Mouse (Mus musculus): Measurements from ENCODE around the gene Timm50. TPM values are rescaled to one million over a fixed set of nuclear protein-coding genes. Genes with fewer than 3 reads are reported as not detected.

Timm50 gene
- total and polyA plus RNA-seq, 2 experiments from 2014 or later = 64.0 to 116 TPM

- Histone ChIP-seq H3K27ac (ENCODE audit: low read depth, low read length) (no peak overlapping the region), H3K4me1 (ENCODE audit: insufficient read depth) (peaks cover 13% of the 10 kb centered on the region), H3K4me2 (ENCODE audit: low read depth) (no peak overlapping the region), H3K9ac (no peak overlapping the region), H3K36me3 (ENCODE audit: insufficient read depth) (peaks cover 35% of the 10 kb centered on the region), H3K9me3 (ENCODE audit: low read length) (no peaks in the 10 kb centered on the region), H3K4me3 (ENCODE audit: low read depth, low read length) (no peak overlapping the region), H3K27me3 (ENCODE audit: insufficient read depth, low read length) (no peaks in the 10 kb centered on the region)
- ATAC-seq (no peak), DNase-seq (no peak)
- no peak for TF ChIP-seq CTCF (IDR thresholded peaks at IDR 0.05; ENCODE audit: low read depth)
- WGBS = 91% methylated on average over 3 of the region's 3 CpGs
These were observed 42.7 kb upstream of the Timm50 start for GRCm38 (mm10) chr7:28354596-28354995.

GRCm38 (mm10) chr7:28354113-28354581 lies 42.3 kb upstream of the Timm50 start:
- Histone ChIP-seq H3K9ac (no peak overlapping the region), H3K36me3 (ENCODE audit: insufficient read depth) (peaks cover 30% of the 10 kb centered on the region), H3K4me2 (ENCODE audit: low read depth) (no peak overlapping the region), H3K9me3 (ENCODE audit: low read length) (no peaks in the 10 kb centered on the region), H3K27ac (ENCODE audit: low read depth, low read length) (no peak overlapping the region), H3K4me3 (ENCODE audit: low read depth, low read length) (no peak overlapping the region), H3K27me3 (ENCODE audit: insufficient read depth, low read length) (no peaks in the 10 kb centered on the region), H3K4me1 (ENCODE audit: insufficient read depth) (peaks cover 15% of the 10 kb centered on the region)
- ATAC-seq (no peak), DNase-seq (no peak)
- WGBS = 92% methylated on average over 3 of the region's 3 CpGs
- no peak for TF ChIP-seq CTCF (IDR thresholded peaks at IDR 0.05; ENCODE audit: low read depth)

- no peak overlapping the region for H3K9ac ChIP-seq
- DNase-seq = no peak
- ATAC-seq = no peak
- no peaks in the 10 kb centered on the region for H3K27me3 ChIP-seq (ENCODE audit: insufficient read depth, low read length)
- H3K9me3 ChIP-seq (ENCODE audit: low read length) = no peaks in the 10 kb centered on the region
- H3K4me2 ChIP-seq (ENCODE audit: low read depth) = no peak overlapping the region
- peaks cover 27% of the 10 kb centered on the region for H3K36me3 ChIP-seq (ENCODE audit: insufficient read depth)
- 0 out of 2 replicates have a peak, but pooled peaks have one; percentile 12 for TF ChIP-seq CTCF (IDR thresholded peaks at IDR 0.05; ENCODE audit: low read depth)
- peaks cover 15% of the 10 kb centered on the region for H3K4me1 ChIP-seq (ENCODE audit: insufficient read depth)
- no peak overlapping the region for H3K27ac ChIP-seq (ENCODE audit: low read depth, low read length)
- 92% methylated on average over 2 of the region's 2 CpGs for WGBS
- H3K4me3 ChIP-seq (ENCODE audit: low read depth, low read length) = no peak overlapping the region
These were observed 41.4 kb upstream of the Timm50 start for GRCm38 (mm10) chr7:28353267-28353666.

- no peak for ATAC-seq
- H3K36me3 ChIP-seq (ENCODE audit: insufficient read depth) = peaks cover 27% of the 10 kb centered on the region
- H3K27ac ChIP-seq (ENCODE audit: low read depth, low read length) = no peak overlapping the region
- TF ChIP-seq CTCF (IDR thresholded peaks at IDR 0.05; ENCODE audit: low read depth) = no peak
- WGBS = 47% methylated on average over 4 of the region's 4 CpGs
- H3K4me3 ChIP-seq (ENCODE audit: low read depth, low read length) = peak overlapping the region; percentile 78
- H3K9me3 ChIP-seq (ENCODE audit: low read length) = no peaks in the 10 kb centered on the region
- DNase-seq = no peak
- peak overlapping the region; percentile 84 for H3K4me2 ChIP-seq (ENCODE audit: low read depth)
- H3K9ac ChIP-seq = peak overlapping the region; percentile 99
- H3K4me1 ChIP-seq (ENCODE audit: insufficient read depth) = peaks cover 15% of the 10 kb centered on the region
- no peaks in the 10 kb centered on the region for H3K27me3 ChIP-seq (ENCODE audit: insufficient read depth, low read length)
These were observed 39.9 kb upstream of the Timm50 start for GRCm38 (mm10) chr7:28351676-28352191.

DNA sequence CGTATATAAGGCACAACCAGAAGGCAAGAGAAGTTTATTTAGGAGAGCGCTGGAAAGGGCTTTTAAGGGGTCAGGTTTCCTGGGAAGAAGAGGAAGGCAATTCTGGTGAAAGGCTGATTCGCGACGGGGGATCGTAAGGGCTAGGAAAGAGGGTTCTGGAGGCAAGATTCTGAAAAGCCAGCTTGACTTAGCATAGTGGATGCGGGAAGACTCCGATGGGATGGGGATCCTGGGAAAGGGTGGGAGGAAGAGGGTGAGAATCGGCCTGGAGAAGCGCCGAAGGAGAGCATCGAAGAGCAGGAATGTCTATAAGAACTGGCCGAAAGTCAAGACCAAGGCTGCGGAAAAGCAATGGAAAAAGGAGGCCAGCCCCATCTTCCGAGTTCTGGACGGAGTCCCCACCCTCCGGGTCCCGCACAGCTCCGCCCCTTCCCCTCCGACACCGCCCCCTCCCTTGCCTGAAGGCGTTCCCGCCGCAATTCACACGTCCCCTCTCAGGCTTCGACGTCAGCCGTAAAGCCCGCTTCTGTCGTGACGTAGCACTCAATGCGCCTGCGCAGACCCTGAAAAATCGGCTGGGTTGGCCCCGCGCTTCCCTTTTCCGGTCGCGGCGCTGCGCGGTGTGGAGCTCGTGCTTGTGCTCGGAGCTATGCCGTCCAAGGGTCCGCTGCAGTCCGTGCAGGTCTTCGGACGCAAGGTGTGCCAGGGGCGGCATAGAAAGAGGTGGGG lies 38.4 kb upstream of the Timm50 start, which contains the start of gene Rps16:
TSS of gene Rps16 (plus strand) at position 498 of the 729 bp plus-strand sequence.
- no peak for TF ChIP-seq CTCF (IDR thresholded peaks at IDR 0.05; ENCODE audit: low read depth)
- peak within 1 kb of the TSS; percentile 89 for H3K27ac ChIP-seq (ENCODE audit: low read depth, low read length)
- no peaks in the 10 kb centered on the region for H3K27me3 ChIP-seq (ENCODE audit: insufficient read depth, low read length)
- H3K9me3 ChIP-seq (ENCODE audit: low read length) = no peaks in the 10 kb centered on the region
- peak; percentile 99 for DNase-seq
- H3K4me1 ChIP-seq (ENCODE audit: insufficient read depth) = peaks cover 15% of the 10 kb centered on the region
- peak within 1 kb of the TSS; percentile 78 for H3K4me3 ChIP-seq (ENCODE audit: low read depth, low read length)
- H3K36me3 ChIP-seq (ENCODE audit: insufficient read depth) = peaks cover 27% of the 10 kb centered on the region
- ATAC-seq = peak; percentile 95
- WGBS = 1% methylated on average over 49 of the region's 50 CpGs
- peak within 1 kb of the TSS; percentile 84 for H3K4me2 ChIP-seq (ENCODE audit: low read depth)
- peak within 1 kb of the TSS; percentile 99 for H3K9ac ChIP-seq

- H3K27ac ChIP-seq (ENCODE audit: low read depth, low read length) = no peak overlapping the region
- peak; percentile 41; the same call in 1 of the 2 replicates for TF ChIP-seq CTCF (IDR thresholded peaks at IDR 0.05; ENCODE audit: low read depth)
- H3K4me3 ChIP-seq (ENCODE audit: low read depth, low read length) = no peak overlapping the region
- no peak for ATAC-seq
- peaks cover 15% of the 10 kb centered on the region for H3K4me1 ChIP-seq (ENCODE audit: insufficient read depth)
- no peaks in the 10 kb centered on the region for H3K27me3 ChIP-seq (ENCODE audit: insufficient read depth, low read length)
- 81% methylated on average over 7 of the region's 7 CpGs for WGBS
- no peak overlapping the region for H3K4me2 ChIP-seq (ENCODE audit: low read depth)
- no peak overlapping the region for H3K9ac ChIP-seq
- H3K9me3 ChIP-seq (ENCODE audit: low read length) = no peaks in the 10 kb centered on the region
- H3K36me3 ChIP-seq (ENCODE audit: insufficient read depth) = peaks cover 11% of the 10 kb centered on the region
- no peak for DNase-seq
These were observed 36.7 kb upstream of the Timm50 start for GRCm38 (mm10) chr7:28348601-28349000.

- no peak overlapping the region for H3K27ac ChIP-seq (ENCODE audit: low read depth, low read length)
- H3K4me2 ChIP-seq (ENCODE audit: low read depth) = no peak overlapping the region
- H3K4me1 ChIP-seq (ENCODE audit: insufficient read depth) = peaks cover 15% of the 10 kb centered on the region
- no peak for TF ChIP-seq CTCF (IDR thresholded peaks at IDR 0.05; ENCODE audit: low read depth)
- H3K9me3 ChIP-seq (ENCODE audit: low read length) = no peaks in the 10 kb centered on the region
- no peak overlapping the region for H3K4me3 ChIP-seq (ENCODE audit: low read depth, low read length)
- no peak overlapping the region for H3K9ac ChIP-seq
- H3K27me3 ChIP-seq (ENCODE audit: insufficient read depth, low read length) = no peaks in the 10 kb centered on the region
- peaks cover 3% of the 10 kb centered on the region; the same call in 1 of the 2 replicates for H3K36me3 ChIP-seq (ENCODE audit: insufficient read depth)
- no peak for ATAC-seq
- 79% methylated on average over 3 of the region's 3 CpGs for WGBS
- no peak for DNase-seq
These were observed 35.9 kb upstream of the Timm50 start for GRCm38 (mm10) chr7:28347746-28348145.
